Mouse (Mus musculus) megakaryocyte-erythroid progenitor cell, adult 5-6 weeks (primary cell): ENCODE data around the gene Alg3. TPM values are rescaled to one million over a fixed set of nuclear protein-coding genes. Genes with fewer than 3 reads are reported as not detected.

Experiments
- ATAC-seq: replicated peaks from 2 replicates; pipeline ENCODE4 v1.8.0; 2016; ENCODE audit warnings: mild to moderate bottlenecking, inconsistent platforms; ENCODE audit not compliant: severe bottlenecking, poor library complexity, low FRiP score, low TSS enrichment
- total RNA-seq, 2 experiments: library from RNA; stranded (forward) in 1 of 2; stranded (reverse) in 1 of 2; fragments of 200-1000, 215-1000 nt in 1 of 2; fragments of >200 nt in 1 of 2; fragmentation: Nextera tagmentation in 1 of 2; gene quantifications; 2 replicates each; pipeline ENCODE4 v1.2.3; 2014 to 2017

The Alg3 gene
- total RNA-seq, 2 experiments from 2014 or later: 28.7 to 33.1 TPM

DNA sequence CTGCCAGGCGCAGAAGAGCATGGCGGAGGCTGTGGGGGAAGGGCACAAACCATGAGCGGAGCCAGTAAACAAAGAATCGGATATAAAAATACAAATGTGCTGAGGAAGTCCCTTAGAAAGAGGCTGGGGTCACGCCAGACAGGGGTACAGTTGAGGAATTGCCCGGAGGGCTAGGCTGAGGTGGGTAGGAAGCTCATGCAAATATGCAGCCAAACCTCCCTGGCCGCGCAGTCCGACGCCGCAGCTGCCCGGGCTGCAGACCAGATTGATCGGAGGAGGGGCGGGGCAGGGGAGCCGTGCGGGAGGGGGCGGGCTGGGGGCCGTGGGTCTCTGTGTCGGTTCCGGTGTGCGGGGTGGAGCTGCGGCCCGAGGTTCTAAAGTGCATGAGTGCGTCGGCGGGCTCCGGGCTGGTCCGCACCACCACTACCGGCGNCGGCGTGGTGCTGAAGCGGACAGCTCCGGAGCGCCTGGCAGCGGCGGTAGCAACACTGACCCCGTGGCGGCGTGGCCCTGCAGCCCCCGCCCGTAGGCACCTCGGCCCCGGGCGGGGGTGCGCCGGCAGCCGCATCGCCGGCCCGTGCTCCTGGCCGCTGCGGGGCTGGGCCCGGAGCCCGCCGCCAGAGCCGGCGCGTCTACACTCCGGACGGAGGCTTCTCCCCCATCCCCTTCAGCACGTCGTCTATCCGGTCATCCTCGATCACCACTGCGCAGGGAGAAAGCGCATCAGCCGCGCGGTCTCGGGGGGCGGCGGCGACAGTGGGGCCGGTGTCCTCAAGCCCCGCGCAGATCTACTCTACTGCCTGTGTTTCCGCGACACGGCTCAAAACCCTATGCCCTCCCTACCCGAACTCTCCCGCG is 8.2 kb upstream of the Alg3 start:
- ATAC-seq: peak; percentile 68

DNA sequence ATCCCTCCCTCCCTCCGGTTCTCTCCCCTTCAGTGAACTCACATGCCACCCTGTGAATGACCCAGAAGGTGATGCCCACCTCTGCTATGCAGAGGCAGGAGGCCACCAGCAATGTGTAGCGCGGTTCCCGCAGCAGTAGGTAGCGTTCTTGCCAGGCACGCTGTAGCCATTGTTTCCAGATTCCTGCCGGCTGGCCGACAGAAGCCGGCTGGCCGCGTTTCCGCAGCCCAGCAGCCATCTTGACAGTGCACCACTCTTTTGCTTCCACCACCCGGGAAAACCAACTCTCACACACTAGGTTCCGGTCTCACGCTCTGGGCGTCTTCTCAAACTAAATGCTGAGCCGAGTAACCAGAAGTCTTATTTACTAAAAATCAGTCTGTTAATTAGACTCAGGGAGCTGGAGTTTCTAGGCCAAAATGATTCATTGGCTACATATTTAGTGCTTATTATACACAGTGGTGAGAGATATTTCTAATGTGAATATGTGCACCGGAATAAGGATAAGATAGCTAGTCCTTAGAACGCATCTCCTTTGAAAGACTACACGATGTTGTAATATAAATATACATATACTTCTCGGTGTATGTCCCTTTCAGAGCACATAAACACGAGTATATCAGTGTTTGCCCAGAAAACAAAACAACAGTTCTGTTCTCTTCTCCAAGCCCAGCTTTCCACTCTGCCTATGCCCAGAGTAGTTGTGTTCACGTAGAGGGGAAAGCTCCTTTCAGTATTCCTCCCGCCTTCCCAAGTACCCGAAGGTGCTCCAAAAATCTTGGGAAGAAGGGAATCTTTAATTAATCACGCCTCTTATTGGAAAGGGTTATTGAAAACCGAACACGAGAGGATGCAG is 806 bp downstream of the Alg3 start:
- peak; percentile 69 for ATAC-seq

DNA sequence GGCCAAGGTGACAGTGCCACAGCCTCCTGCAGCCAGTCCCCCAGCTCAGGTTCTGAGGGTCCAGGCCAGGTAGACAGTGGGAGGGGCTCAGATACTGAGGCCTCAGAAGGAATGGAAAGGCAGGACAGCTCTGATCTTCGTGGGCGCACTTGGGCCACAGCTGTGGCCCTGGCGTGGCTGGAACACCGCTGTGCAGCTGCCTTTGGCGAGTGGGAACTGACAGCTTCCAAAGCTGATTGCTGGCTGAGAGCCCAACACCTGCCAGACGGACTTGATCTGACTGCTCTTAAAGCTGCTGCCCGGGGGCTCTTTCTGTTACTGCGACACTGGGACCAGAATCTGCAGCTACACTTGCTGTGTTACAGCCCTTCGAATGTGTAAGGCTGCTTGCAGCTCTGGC is 6.8 kb downstream of the Alg3 start:
- ATAC-seq: no peak

DNA sequence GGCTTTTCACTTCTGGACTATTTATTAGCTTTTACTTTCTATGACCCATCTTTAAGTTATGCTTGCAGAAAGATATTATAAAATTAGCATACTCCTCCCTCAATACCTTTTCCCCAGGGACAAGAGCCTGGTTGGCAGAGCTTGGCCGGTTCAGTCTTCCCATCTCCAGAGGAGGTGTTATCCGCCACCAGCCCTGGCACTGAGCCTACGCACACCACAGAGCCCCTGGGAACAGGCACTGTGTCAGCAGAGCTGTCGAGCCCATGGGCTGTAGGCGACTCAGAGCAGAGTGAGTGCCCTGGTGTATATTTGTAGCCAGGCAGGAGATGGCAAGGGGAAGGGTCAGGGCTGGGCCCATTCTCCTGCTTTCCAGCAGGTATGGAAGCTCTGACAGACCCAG is 11.0 kb downstream of the Alg3 start:
- no peak for ATAC-seq

DNA sequence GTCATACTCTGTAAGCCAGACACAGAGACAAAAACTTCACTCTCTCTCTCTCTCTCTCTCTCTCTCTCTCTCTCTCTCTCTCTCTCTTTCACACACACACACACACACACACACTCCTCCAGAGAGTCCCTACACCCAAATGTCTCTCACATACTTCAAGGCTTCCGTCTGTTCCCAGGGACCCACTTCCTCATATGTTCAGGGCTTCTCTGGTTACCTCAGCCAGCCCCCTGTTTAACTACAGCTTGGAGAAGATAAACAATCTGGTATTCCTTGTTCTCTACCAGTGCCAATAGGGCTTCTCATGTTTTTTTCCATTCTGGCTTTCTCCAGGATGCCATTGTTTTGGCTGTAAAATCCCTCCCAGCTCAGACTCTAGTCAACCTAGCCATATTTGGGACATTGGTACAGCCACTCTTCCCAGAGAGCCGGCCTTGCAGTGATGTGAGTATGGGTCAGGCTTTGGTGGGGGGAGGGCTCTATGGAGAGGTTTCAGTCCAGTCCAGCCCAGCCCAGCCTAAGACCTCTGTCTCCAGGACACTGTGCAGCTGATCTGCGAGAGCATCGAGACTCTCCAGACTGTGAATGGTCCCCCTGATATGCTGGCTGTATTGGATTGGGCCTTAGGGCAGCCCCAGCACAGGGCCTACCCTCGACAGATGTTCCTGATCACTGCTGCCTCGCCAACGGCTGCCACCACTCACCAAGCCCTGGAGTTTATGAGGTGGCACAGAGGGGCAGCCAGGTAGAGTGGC is 14.7 kb downstream of the Alg3 start:
- no peak for ATAC-seq

DNA sequence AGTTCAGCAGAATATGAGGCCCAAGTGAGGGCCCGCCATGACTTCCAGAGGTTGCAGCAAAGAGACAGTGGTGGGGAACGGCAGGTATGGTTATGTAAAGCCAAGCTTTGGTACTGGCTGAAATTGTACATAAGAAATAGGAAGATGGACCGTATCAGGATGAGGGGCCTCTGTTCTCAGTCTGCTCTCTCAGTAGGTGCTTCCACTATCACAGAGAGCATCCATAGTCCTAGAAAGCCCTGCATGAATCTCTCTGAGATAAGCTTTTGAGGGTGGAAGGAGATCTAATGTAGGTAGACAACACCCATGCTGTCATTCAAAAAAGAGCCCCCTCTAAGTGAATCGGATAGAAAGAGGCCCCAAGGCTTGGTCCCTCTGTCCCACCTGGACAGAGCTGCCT is 15.8 kb downstream of the Alg3 start:
- no peak for ATAC-seq

DNA sequence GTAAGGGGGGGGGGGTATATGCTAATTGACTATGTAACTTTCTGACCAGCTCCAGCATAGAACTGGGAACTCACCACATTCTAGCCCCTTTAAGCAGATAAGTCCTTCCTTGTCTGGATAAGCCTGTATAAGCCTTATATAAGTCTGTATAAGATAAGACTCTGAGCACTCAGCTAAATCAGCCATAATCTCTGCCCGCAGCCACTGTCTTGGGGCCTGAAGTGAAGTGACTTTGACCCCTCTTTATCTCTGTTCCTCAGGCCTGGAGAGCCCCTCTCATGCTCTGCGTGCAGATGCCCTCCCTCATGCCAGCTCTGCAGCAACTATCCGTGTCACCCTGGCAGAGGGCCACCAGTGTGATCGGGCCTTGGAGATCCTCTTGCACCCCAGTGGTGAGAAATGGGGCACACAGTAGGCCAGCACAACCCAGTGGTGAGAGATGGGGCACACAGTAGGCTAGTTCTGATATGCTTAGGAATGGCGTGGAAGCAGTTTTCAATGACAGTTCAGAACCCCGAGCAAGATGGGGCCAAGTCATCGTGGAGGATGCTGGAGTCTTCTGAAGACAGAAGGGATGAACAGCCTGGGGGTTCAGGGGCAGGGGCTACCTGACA is 16.4 kb downstream of the Alg3 start:
- ATAC-seq: peak; percentile 85

DNA sequence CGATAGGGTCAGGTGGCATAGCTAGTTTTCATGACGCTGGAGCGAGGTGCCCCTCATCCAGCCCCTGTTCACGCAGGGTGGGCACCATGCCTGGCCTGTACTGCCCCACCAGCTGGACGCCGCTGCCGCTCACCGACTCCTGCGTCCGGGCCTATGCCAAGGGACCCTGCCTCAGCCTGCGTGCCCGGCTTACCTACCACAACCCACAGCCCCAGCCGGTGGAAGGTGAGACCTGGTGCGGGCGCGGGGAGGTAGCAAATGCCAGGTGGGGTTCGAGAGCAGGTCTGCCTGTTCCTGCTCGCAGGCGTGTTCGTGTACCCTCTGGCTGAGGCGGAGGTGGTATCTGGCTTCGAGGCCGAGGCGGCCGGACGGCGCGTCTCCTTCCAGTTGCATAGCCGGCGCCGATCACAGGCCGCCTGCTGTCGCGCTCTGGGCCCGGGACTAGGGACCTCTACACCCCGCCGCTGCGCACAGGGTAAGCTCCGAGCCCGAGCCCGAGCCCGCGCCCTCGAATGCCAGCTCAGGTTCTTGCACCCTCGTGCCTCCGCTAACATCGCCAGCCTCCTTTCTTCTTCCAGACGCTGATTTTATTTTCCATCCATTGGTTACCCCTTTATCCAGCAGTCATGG is 20.3 kb downstream of the Alg3 start:
- ATAC-seq: no peak

DNA sequence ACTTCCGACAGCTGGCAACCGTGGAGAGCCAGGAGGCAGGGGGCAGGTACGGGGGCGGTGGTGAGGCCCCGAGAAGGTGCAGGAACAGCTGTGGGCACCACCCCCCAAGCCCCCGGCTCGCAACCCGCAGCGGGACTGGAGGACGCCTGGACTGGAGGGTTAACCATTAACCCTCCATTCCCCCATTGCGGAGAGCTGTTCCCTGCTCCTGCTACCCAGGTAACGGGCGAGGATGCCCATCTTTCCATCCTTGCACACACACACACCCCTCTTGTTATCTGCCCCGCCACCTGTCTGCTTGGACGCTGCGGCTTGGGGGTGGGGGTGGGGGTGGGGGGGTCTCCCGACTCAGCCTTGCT is 20.9 kb downstream of the Alg3 start:
- no peak for ATAC-seq

DNA sequence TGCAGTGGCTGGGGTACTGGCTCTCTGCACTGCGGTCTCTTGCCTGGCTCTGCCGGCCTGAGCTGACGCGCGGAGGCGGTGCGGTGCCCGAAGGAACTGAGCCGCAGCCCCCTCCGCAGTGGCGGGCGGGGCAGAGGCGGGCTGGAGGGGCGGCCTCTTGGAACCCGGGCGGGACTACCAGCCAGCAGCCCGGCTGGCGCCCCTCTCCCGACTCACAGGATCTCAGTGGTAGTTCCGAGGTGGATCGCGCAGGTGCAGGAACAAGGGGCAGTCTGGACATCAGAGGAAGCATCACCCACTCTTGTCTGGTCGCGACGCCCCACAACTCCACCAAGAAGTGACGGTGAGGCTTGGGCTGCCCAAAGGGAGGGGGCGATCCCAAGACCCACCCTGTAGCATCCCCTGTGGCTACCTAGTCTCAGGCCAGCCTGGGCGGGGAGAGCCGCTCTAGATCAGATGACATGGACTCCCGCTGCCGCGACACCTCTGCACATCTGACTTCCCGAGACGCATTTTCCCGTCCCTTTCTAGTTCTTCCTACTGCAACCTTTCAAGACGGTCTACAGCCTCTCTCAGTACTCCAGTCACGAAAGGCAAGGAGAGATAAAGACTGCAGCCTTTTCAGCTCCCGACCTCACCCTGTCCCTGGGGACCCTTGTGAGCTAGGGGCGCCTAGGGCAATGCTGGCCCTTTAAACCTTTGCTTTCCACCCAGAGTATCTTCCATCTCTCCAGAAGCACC is 21.4 kb downstream of the Alg3 start:
- no peak for ATAC-seq

DNA sequence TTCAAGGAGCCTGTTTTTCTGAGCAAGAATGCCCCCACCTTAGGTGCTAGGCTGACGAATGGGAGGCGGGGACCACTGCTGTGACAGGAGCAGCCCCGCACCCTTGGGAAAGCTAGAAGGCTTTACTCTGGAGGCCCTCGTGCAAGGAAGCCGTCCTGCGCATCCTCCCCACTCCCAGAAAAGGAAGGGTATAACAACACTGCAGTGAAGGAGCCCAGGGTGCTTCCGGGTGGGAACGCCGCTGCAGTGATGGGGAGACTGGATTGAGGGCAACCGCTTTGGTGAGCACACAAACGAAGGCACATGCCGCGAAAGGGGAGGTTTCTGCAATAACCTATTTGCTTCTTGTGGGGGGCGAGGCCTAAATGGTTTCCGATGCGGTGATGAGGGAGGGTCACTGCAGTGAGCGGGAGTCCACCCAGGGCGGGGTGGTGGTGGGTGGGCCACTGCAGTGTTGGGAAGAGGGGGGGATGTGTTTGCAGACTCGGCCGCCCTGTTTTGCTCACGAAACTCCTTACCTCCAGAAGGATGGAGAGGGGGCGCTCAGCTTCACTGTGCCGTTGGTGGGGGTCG is 22.1 kb downstream of the Alg3 start, which contains the start of gene Vwa5b2:
Vwa5b2 (plus strand) TSS at position 106 of the 573 bp plus-strand sequence.
- no peak for ATAC-seq

DNA sequence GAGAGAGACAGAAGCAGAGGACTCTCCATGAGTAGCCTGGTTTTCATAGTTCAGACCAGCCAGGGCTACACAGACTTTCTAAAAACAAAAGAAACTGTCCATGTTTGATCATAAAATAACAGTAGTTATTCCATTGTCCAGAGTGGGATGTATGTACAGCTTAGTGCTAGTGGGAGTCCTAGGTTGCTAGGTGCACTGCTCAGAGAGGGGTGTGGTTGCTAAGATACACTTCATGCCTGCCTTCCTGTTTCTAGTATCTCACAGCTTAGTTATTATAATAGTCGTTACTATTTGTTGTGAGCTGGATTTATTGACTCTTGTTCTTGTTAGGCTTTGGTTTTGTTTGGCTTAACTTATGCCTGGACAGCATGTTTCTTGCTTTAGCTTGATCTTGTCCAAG is 46.5 kb downstream of the Alg3 start:
- ATAC-seq: no peak

DNA sequence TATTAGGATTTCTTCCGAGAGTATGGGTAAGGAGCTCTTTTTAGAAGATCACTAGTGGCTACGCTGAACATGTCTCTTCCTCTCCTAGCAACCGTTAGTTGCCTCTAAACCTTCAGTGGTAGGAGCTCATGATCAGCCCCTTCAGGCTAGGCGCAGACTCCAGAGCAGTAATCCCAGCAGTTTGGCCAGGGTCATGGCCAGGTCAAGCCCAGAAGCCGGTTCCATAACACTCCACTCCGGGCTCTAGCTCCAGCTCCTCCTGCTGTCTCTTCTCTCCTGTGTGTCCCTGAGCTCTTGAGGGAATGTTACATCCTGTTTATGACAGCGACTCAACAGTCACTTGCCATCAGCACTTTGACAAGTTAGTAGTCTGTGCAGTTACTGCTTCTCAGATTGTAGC is 54.2 kb downstream of the Alg3 start:
- no peak for ATAC-seq

Other genes with a start within 250 kb of the Alg3 start
- gene Abcc5, start 185.3 kb downstream of the Alg3 start, total RNA-seq (2014; fragmentation: Nextera tagmentation): 71.7 and 81.0 TPM in 2 replicates
- 29.2 and 40.1 TPM in 2 replicates for gene Abcc5, start 185.3 kb downstream of the Alg3 start, total RNA-seq (2017)
- 80.8 and 82.4 TPM in 2 replicates for gene Eif2b5, start 112.9 kb downstream of the Alg3 start, total RNA-seq (2014; fragmentation: Nextera tagmentation)
- 108 TPM in 2 replicates for gene Eif2b5, start 112.9 kb downstream of the Alg3 start, total RNA-seq (2017)
- 27.7 and 32.8 TPM in 2 replicates for gene Dvl3, start 94.8 kb downstream of the Alg3 start, total RNA-seq (2014; fragmentation: Nextera tagmentation)
- 2.7 and 3.3 TPM in 2 replicates for gene Dvl3, start 94.8 kb downstream of the Alg3 start, total RNA-seq (2017)
- 166 and 200 TPM in 2 replicates for gene Ap2m1, start 76.3 kb downstream of the Alg3 start, total RNA-seq (2014; fragmentation: Nextera tagmentation)
- 113 and 150 TPM in 2 replicates for gene Ap2m1, start 76.3 kb downstream of the Alg3 start, total RNA-seq (2017)
- 42.8 and 60.5 TPM in 2 replicates for gene Abcf3, start 63.2 kb downstream of the Alg3 start, total RNA-seq (2014; fragmentation: Nextera tagmentation)
- gene Abcf3, start 63.2 kb downstream of the Alg3 start, total RNA-seq (2017): 38.7 and 42.9 TPM in 2 replicates
- not detected in 2 replicates for gene Vwa5b2, start 22.3 kb downstream of the Alg3 start, total RNA-seq (2014; fragmentation: Nextera tagmentation)
- gene Vwa5b2, start 22.3 kb downstream of the Alg3 start, total RNA-seq (2017): not detected in 2 replicates
- gene Eef1akmt4, start 142 bp downstream of the Alg3 start, total RNA-seq (2014; fragmentation: Nextera tagmentation): 13.3 and 32.7 TPM in 2 replicates
- 5.4 and 6.5 TPM in 2 replicates for gene Eef1akmt4, start 142 bp downstream of the Alg3 start, total RNA-seq (2017)
- gene Gm49333, start 125 bp downstream of the Alg3 start, total RNA-seq (2014; fragmentation: Nextera tagmentation): not detected in 2 replicates
- gene Gm49333, start 125 bp downstream of the Alg3 start, total RNA-seq (2017): not detected in 2 replicates
- not detected in 2 replicates for gene Camk2n2, start 9.6 kb upstream of the Alg3 start, total RNA-seq (2014; fragmentation: Nextera tagmentation)
- gene Camk2n2, start 9.6 kb upstream of the Alg3 start, total RNA-seq (2017): not detected in 2 replicates
- not detected in 2 replicates for gene Ece2, start 18.1 kb upstream of the Alg3 start, total RNA-seq (2014; fragmentation: Nextera tagmentation)
- gene Ece2, start 18.1 kb upstream of the Alg3 start, total RNA-seq (2017): not detected in 2 replicates
- gene Psmd2, start 39.9 kb upstream of the Alg3 start, total RNA-seq (2014; fragmentation: Nextera tagmentation): 234 and 246 TPM in 2 replicates
- gene Psmd2, start 39.9 kb upstream of the Alg3 start, total RNA-seq (2017): 233 and 271 TPM in 2 replicates
- gene Eif4g1, start 56.6 kb upstream of the Alg3 start, total RNA-seq (2014; fragmentation: Nextera tagmentation): 287 and 336 TPM in 2 replicates
- gene Eif4g1, start 56.6 kb upstream of the Alg3 start, total RNA-seq (2017): 332 and 405 TPM in 2 replicates
- gene Fam131a, start 81.5 kb upstream of the Alg3 start, total RNA-seq (2014; fragmentation: Nextera tagmentation): not detected in 2 replicates
- 0.85 TPM in 1 of 2 replicates, not detected in the other for gene Fam131a, start 81.5 kb upstream of the Alg3 start, total RNA-seq (2017)
- 81.4 and 97.1 TPM in 2 replicates for gene Polr2h, start 105.9 kb upstream of the Alg3 start, total RNA-seq (2014; fragmentation: Nextera tagmentation)
- 103 and 142 TPM in 2 replicates for gene Polr2h, start 105.9 kb upstream of the Alg3 start, total RNA-seq (2017)
- 16.7 and 29.1 TPM in 2 replicates for gene Clcn2, start 106.0 kb upstream of the Alg3 start, total RNA-seq (2014; fragmentation: Nextera tagmentation)
- gene Clcn2, start 106.0 kb upstream of the Alg3 start, total RNA-seq (2017): 4.9 and 8.0 TPM in 2 replicates
- gene Chrd, start 121.4 kb upstream of the Alg3 start, total RNA-seq (2014; fragmentation: Nextera tagmentation): not detected in 2 replicates
- gene Chrd, start 121.4 kb upstream of the Alg3 start, total RNA-seq (2017): not detected in 2 replicates
- not detected in 2 replicates for gene Thpo, start 122.8 kb upstream of the Alg3 start, total RNA-seq (2014; fragmentation: Nextera tagmentation)
- not detected in 2 replicates for gene Thpo, start 122.8 kb upstream of the Alg3 start, total RNA-seq (2017)